Mouse (Mus musculus) G1E (cell line): Measurements from ENCODE around the gene Gm11939. TPM values are rescaled to one million over a fixed set of nuclear protein-coding genes. Genes with fewer than 3 reads are reported as not detected.

Source experiments
- ATAC-seq: 2 replicates; pipeline ENCODE4 v1.8.0; 2016; ENCODE audit warnings: mild to moderate bottlenecking; ENCODE audit not compliant: insufficient number of reproducible peaks, poor library complexity, low FRiP score, severe bottlenecking; ENCODE audit errors: extremely low read depth
- DNase-seq: peaks from one replicate; pipeline ENCODE4 v3.0.0; 2012; ENCODE audit warnings: low spot score
- H3K27me3 ChIP-seq: 2 replicates; pipeline ENCODE4 v1.6.1; 2012; ENCODE audit warnings: mild to moderate bottlenecking, low read length, inconsistent platforms; ENCODE audit not compliant: insufficient read depth
- H3K36me3 ChIP-seq: replicated peaks from 2 replicates; pipeline ENCODE3; 2012; ENCODE audit warnings: mild to moderate bottlenecking, inconsistent platforms
- H3K4me1 ChIP-seq: 2 replicates; pipeline ENCODE4 v1.6.1; 2012; ENCODE audit warnings: low read depth, low read length, inconsistent platforms, mixed read lengths; ENCODE audit not compliant: insufficient read depth
- H3K4me3 ChIP-seq: 2 replicates; pipeline ENCODE4 v1.5.1; 2012; ENCODE audit warnings: low read depth, mild to moderate bottlenecking, inconsistent platforms, low read length, moderate library complexity, mixed read lengths
- H3K9me3 ChIP-seq: replicated peaks from 2 replicates; pipeline ENCODE4 v1.6.1; 2012; ENCODE audit warnings: inconsistent platforms
- CTCF ChIP-seq: IDR thresholded peaks from 2 replicates; pipeline ENCODE4 v1.5.1; 2012; ENCODE audit warnings: low read depth, low read length, inconsistent platforms, mixed read lengths
- GATA1 ChIP-seq: IDR thresholded peaks from 2 replicates; pipeline ENCODE4 v1.6.1; 2012; ENCODE audit warnings: borderline replicate concordance, low read length, inconsistent platforms, mixed read lengths
- GATA2 ChIP-seq: IDR thresholded peaks from 2 replicates; pipeline ENCODE4 v1.6.1; 2012; ENCODE audit warnings: low read depth, low read length, inconsistent platforms, borderline replicate concordance
- POLR2AphosphoS5 ChIP-seq: IDR thresholded peaks from 2 replicates; pipeline ENCODE4 v1.6.1; 2012; ENCODE audit warnings: low read depth, low read length, inconsistent platforms; ENCODE audit not compliant: insufficient replicate concordance
- TAL1 ChIP-seq: conservative IDR thresholded peaks from 2 replicates; pipeline ENCODE4 v1.6.1; 2012; ENCODE audit warnings: low read depth, low read length, inconsistent platforms, mixed read lengths
- polyA plus RNA-seq: library from polyadenylated mRNA; stranded (reverse); fragments of >175 nt; gene quantifications from 2 replicates; pipeline ENCODE4 v1.2.3, GENCODE M21; 2012
- total RNA-seq, 2 experiments: library from RNA; stranded (forward) in 1 of 2; stranded (reverse) in 1 of 2; fragments of 200-1000 nt in 1 of 2; fragments of >200 nt in 1 of 2; fragmentation: Nextera tagmentation in 1 of 2; gene quantifications; 2 replicates each; pipeline ENCODE4 v1.2.3; 2014 to 2017

Gm11939 gene
- total and polyA plus RNA-seq, 3 experiments = not detected

- H3K9me3 ChIP-seq = peaks cover 11% of the 10 kb centered on the region
- TF ChIP-seq GATA1 (no peak), GATA2 (no peak), TAL1 (no peak), CTCF (no peak), POLR2AphosphoS5 (no peak)
- no peaks in the 10 kb centered on the region for H3K4me1 ChIP-seq
- no peak for DNase-seq
- H3K36me3 ChIP-seq = no peaks in the 10 kb centered on the region
- no peak for ATAC-seq
- H3K4me3 ChIP-seq = no peak within 1 kb of the TSS
- H3K27me3 ChIP-seq = no peaks in the 10 kb centered on the region
Observed at GRCm38 (mm10) chr11:99521288-99521860, 37.9 kb downstream of the Gm11939 start, which contains the start of gene Krt39. Gene Krt39, minus strand, starts transcription at chr11:99521338.

GRCm38 (mm10) chr11:99514098-99514497, 45.2 kb downstream of the Gm11939 start:
- Histone ChIP-seq H3K36me3 (no peaks in the 10 kb centered on the region), H3K27me3 (no peaks in the 10 kb centered on the region), H3K4me1 (no peaks in the 10 kb centered on the region), H3K4me3 (no peak overlapping the region), H3K9me3 (peaks cover 7% of the 10 kb centered on the region)
- ATAC-seq (no peak), DNase-seq (no peak)
- no peak for TF ChIP-seq GATA2
- TF ChIP-seq CTCF = no peak
- TF ChIP-seq TAL1 = no peak

Other genes starting within 250 kb of the Gm11939 start
Only the 20 nearest of the 35 such genes appear.
- gene Krt23, start 66.3 kb downstream of the Gm11939 start, total RNA-seq (2014; fragmentation: Nextera tagmentation) = not detected in 2 replicates
- gene Krt23, start 66.3 kb downstream of the Gm11939 start, total RNA-seq (2017) = not detected in 2 replicates
- gene Krt23, start 66.3 kb downstream of the Gm11939 start, polyA plus RNA-seq = not detected in 2 replicates
- not detected in 2 replicates for gene Krt39, start 38.1 kb downstream of the Gm11939 start, total RNA-seq (2014; fragmentation: Nextera tagmentation)
- gene Krt39, start 38.1 kb downstream of the Gm11939 start, total RNA-seq (2017) = 0.05 TPM in 1 of 2 replicates, not detected in the other
- not detected in 2 replicates for gene Krt39, start 38.1 kb downstream of the Gm11939 start, polyA plus RNA-seq
- gene Krt40, start 16.3 kb downstream of the Gm11939 start, total RNA-seq (2014; fragmentation: Nextera tagmentation) = not detected in 2 replicates
- 0.16 TPM in 1 of 2 replicates, not detected in the other for gene Krt40, start 16.3 kb downstream of the Gm11939 start, total RNA-seq (2017)
- gene Krt40, start 16.3 kb downstream of the Gm11939 start, polyA plus RNA-seq = not detected in 2 replicates
- gene Krtap3-3, start 8.6 kb downstream of the Gm11939 start, total RNA-seq (2014; fragmentation: Nextera tagmentation) = not detected in 2 replicates
- not detected in 2 replicates for gene Krtap3-3, start 8.6 kb downstream of the Gm11939 start, total RNA-seq (2017)
- not detected in 2 replicates for gene Krtap3-3, start 8.6 kb downstream of the Gm11939 start, polyA plus RNA-seq
- not detected in 2 replicates for gene Krtap3-2, start 2.6 kb downstream of the Gm11939 start, total RNA-seq (2014; fragmentation: Nextera tagmentation)
- gene Krtap3-2, start 2.6 kb downstream of the Gm11939 start, total RNA-seq (2017) = 0.16 and 0.23 TPM in 2 replicates
- gene Krtap3-2, start 2.6 kb downstream of the Gm11939 start, polyA plus RNA-seq = not detected in 2 replicates
- not detected in 2 replicates for gene Krtap3-1, start 7.2 kb upstream of the Gm11939 start, total RNA-seq (2014; fragmentation: Nextera tagmentation)
- not detected in 2 replicates for gene Krtap3-1, start 7.2 kb upstream of the Gm11939 start, total RNA-seq (2017)
- gene Krtap3-1, start 7.2 kb upstream of the Gm11939 start, polyA plus RNA-seq = not detected in 2 replicates
- gene Krtap1-5, start 21.6 kb upstream of the Gm11939 start, total RNA-seq (2014; fragmentation: Nextera tagmentation) = not detected in 2 replicates
- 0.11 and 0.12 TPM in 2 replicates for gene Krtap1-5, start 21.6 kb upstream of the Gm11939 start, total RNA-seq (2017)
- not detected in 2 replicates for gene Krtap1-5, start 21.6 kb upstream of the Gm11939 start, polyA plus RNA-seq
- not detected in 2 replicates for gene Krtap1-4, start 24.2 kb upstream of the Gm11939 start, total RNA-seq (2014; fragmentation: Nextera tagmentation)
- gene Krtap1-4, start 24.2 kb upstream of the Gm11939 start, total RNA-seq (2017) = 0.41 TPM in 1 of 2 replicates, not detected in the other
- gene Krtap1-4, start 24.2 kb upstream of the Gm11939 start, polyA plus RNA-seq = not detected in 2 replicates
- not detected in 2 replicates for gene Krtap1-3, start 31.9 kb upstream of the Gm11939 start, total RNA-seq (2014; fragmentation: Nextera tagmentation)
- gene Krtap1-3, start 31.9 kb upstream of the Gm11939 start, total RNA-seq (2017) = not detected in 2 replicates
- not detected in 2 replicates for gene Krtap1-3, start 31.9 kb upstream of the Gm11939 start, polyA plus RNA-seq
- not detected in 2 replicates for gene Krtap9-3, start 38.6 kb upstream of the Gm11939 start, total RNA-seq (2014; fragmentation: Nextera tagmentation)
- gene Krtap9-3, start 38.6 kb upstream of the Gm11939 start, total RNA-seq (2017) = 0.49 TPM in 1 of 2 replicates, not detected in the other
- gene Krtap9-3, start 38.6 kb upstream of the Gm11939 start, polyA plus RNA-seq = not detected in 2 replicates
- not detected in 2 replicates for gene Gm11938, start 43.8 kb upstream of the Gm11939 start, total RNA-seq (2014; fragmentation: Nextera tagmentation)
- not detected in 2 replicates for gene Gm11938, start 43.8 kb upstream of the Gm11939 start, total RNA-seq (2017)
- gene Gm11938, start 43.8 kb upstream of the Gm11939 start, polyA plus RNA-seq = not detected in 2 replicates
- gene Gm11937, start 50.7 kb upstream of the Gm11939 start, total RNA-seq (2014; fragmentation: Nextera tagmentation) = not detected in 2 replicates
- gene Gm11937, start 50.7 kb upstream of the Gm11939 start, total RNA-seq (2017) = not detected in 2 replicates
- not detected in 2 replicates for gene Gm11937, start 50.7 kb upstream of the Gm11939 start, polyA plus RNA-seq
- gene Krtap2-4, start 55.4 kb upstream of the Gm11939 start, total RNA-seq (2014; fragmentation: Nextera tagmentation) = not detected in 2 replicates
- not detected in 2 replicates for gene Krtap2-4, start 55.4 kb upstream of the Gm11939 start, total RNA-seq (2017)
- not detected in 2 replicates for gene Krtap2-4, start 55.4 kb upstream of the Gm11939 start, polyA plus RNA-seq
- not detected in 2 replicates for gene Gm11562, start 61.0 kb upstream of the Gm11939 start, total RNA-seq (2014; fragmentation: Nextera tagmentation)
- gene Gm11562, start 61.0 kb upstream of the Gm11939 start, total RNA-seq (2017) = not detected in 2 replicates
- gene Gm11562, start 61.0 kb upstream of the Gm11939 start, polyA plus RNA-seq = not detected in 2 replicates
- gene Krtap4-1, start 68.8 kb upstream of the Gm11939 start, total RNA-seq (2014; fragmentation: Nextera tagmentation) = not detected in 2 replicates
- gene Krtap4-1, start 68.8 kb upstream of the Gm11939 start, total RNA-seq (2017) = not detected in 2 replicates
- not detected in 2 replicates for gene Krtap4-1, start 68.8 kb upstream of the Gm11939 start, polyA plus RNA-seq
- not detected in 2 replicates for gene Krtap4-2, start 75.6 kb upstream of the Gm11939 start, total RNA-seq (2014; fragmentation: Nextera tagmentation)
- gene Krtap4-2, start 75.6 kb upstream of the Gm11939 start, total RNA-seq (2017) = not detected in 2 replicates
- not detected in 2 replicates for gene Krtap4-2, start 75.6 kb upstream of the Gm11939 start, polyA plus RNA-seq
- gene Krtap4-7, start 84.6 kb upstream of the Gm11939 start, total RNA-seq (2014; fragmentation: Nextera tagmentation) = not detected in 2 replicates
- gene Krtap4-7, start 84.6 kb upstream of the Gm11939 start, total RNA-seq (2017) = 0.33 and 0.46 TPM in 2 replicates
- gene Krtap4-7, start 84.6 kb upstream of the Gm11939 start, polyA plus RNA-seq = not detected in 2 replicates
- gene Gm11555, start 90.8 kb upstream of the Gm11939 start, total RNA-seq (2014; fragmentation: Nextera tagmentation) = not detected in 2 replicates
- not detected in 2 replicates for gene Gm11555, start 90.8 kb upstream of the Gm11939 start, total RNA-seq (2017)
- not detected in 2 replicates for gene Gm11555, start 90.8 kb upstream of the Gm11939 start, polyA plus RNA-seq
- gene Gm11563, start 99.5 kb upstream of the Gm11939 start, total RNA-seq (2014; fragmentation: Nextera tagmentation) = not detected in 2 replicates
- gene Gm11563, start 99.5 kb upstream of the Gm11939 start, total RNA-seq (2017) = not detected in 2 replicates
- not detected in 2 replicates for gene Gm11563, start 99.5 kb upstream of the Gm11939 start, polyA plus RNA-seq
- gene Krtap4-6, start 106.5 kb upstream of the Gm11939 start, total RNA-seq (2014; fragmentation: Nextera tagmentation) = not detected in 2 replicates
- gene Krtap4-6, start 106.5 kb upstream of the Gm11939 start, total RNA-seq (2017) = 0.12 TPM in 1 of 2 replicates, not detected in the other
- gene Krtap4-6, start 106.5 kb upstream of the Gm11939 start, polyA plus RNA-seq = not detected in 2 replicates